Mouse (Mus musculus) intestine, embryonic 14.5 days (tissue): Measurements from ENCODE around the gene Baiap2. TPM values are rescaled to one million over a fixed set of nuclear protein-coding genes. Genes with fewer than 3 reads are reported as not detected.

Source experiments
- ATAC-seq: fragments of 200-750 bp; cut with Nextera tagmentation; replicated peaks from 2 replicates; pipeline ENCODE4 v1.8.0; 2017; ENCODE audit warnings: low read depth, moderate number of reproducible peaks, moderate TSS enrichment, moderate library complexity; ENCODE audit not compliant: low FRiP score, low TSS enrichment
- DNase-seq: peaks from one replicate; pipeline ENCODE4 v3.0.0-alpha.2; 2018; ENCODE audit warnings: low spot score
- H3K27ac ChIP-seq: fragments of 300-500 bp; sonication (generic); 2 replicates; pipeline ENCODE4 v1.5.1; 2014; ENCODE audit warnings: low read depth, mild to moderate bottlenecking, control low read depth
- H3K27me3 ChIP-seq: fragments of 300-500 bp; sonication (generic); replicated peaks from 2 replicates; pipeline ENCODE4 v1.6.1; 2014; ENCODE audit warnings: low read length, control low read depth; ENCODE audit not compliant: control insufficient read depth, insufficient read depth
- H3K36me3 ChIP-seq: fragments of 300-500 bp; sonication (generic); 2 replicates; pipeline ENCODE4 v1.6.1; 2014; ENCODE audit warnings: low read length, control low read depth; ENCODE audit not compliant: control insufficient read depth, insufficient read depth
- H3K4me1 ChIP-seq: fragments of 300-500 bp; sonication (generic); replicated peaks from 2 replicates; pipeline ENCODE4 v1.6.1; 2014; ENCODE audit warnings: low read length, control low read depth, mixed read lengths; ENCODE audit not compliant: control insufficient read depth, insufficient read depth
- H3K4me2 ChIP-seq: fragments of 300-500 bp; sonication (generic); 2 replicates; pipeline ENCODE4 v1.6.1; 2014; ENCODE audit warnings: low read length
- H3K4me3 ChIP-seq: fragments of 300-500 bp; sonication (generic); 2 replicates; pipeline ENCODE4 v1.5.1; 2014; ENCODE audit warnings: low read depth, low read length, control low read depth, mixed read lengths
- H3K9ac ChIP-seq: fragments of 300-500 bp; sonication (generic); 2 replicates; pipeline ENCODE4 v1.6.1; 2014; ENCODE audit warnings: mild to moderate bottlenecking, low read length
- H3K9me3 ChIP-seq: fragments of 300-500 bp; sonication (generic); 2 replicates; pipeline ENCODE4 v1.6.1; 2016; ENCODE audit warnings: low read length, control low read depth; ENCODE audit not compliant: control insufficient read depth
- WGBS: fragments of 180-500 bp; shearing (Covaris S2); extraction: QIAGEN DNeasy Blood & Tissue Kit; methylation state at CpG from one replicate; pipeline ENCODE4 v1.1.7; 2014; 5-methylcytosine and 5-hydroxymethylcytosine counted together
- polyA plus RNA-seq: library from polyadenylated mRNA; unstranded; fragments of >200 nt; fragmentation: Nextera tagmentation; extraction: Ambion mirVana; gene quantifications from 2 replicates; pipeline ENCODE4 v1.2.1, GENCODE M21; 2014

The Baiap2 gene
- polyA plus RNA-seq, 1 experiment from 2014 or later, result 15.2 TPM

DNA sequence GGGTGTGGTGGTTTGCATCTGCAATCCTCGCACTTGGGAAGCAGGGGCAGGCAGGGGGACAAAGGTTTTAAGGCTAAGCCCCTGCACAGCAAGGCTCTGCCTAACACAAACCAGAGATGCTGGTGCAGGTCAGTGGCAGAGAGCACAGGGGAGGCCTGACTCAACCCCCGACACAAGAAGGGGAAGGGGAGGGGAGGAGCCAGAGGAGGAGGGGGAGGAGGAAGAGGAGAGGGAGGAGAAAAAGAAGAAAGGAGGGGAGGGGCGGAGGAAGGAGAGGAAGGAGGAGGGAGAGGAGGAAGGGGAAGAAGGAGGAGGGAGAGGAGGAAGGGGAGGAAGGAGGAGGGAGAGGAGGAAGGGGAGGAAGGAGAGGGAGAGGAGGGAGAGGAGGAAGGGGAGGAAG, 91.7 kb downstream of the Baiap2 start:
- H3K4me1 ChIP-seq, result peaks cover 21% of the 10 kb centered on the region
- H3K4me2 ChIP-seq, result no peak overlapping the region
- H3K36me3 ChIP-seq, result no peaks in the 10 kb centered on the region
- no peak for DNase-seq
- no peak overlapping the region for H3K9ac ChIP-seq
- H3K27ac ChIP-seq, result peak overlapping the region; percentile 62; the same call in 1 of the 2 replicates
- no peaks in the 10 kb centered on the region for H3K27me3 ChIP-seq
- no peak overlapping the region for H3K4me3 ChIP-seq
- WGBS, result 27% methylated on average over 3 of the region's 3 CpGs
- no peaks in the 10 kb centered on the region for H3K9me3 ChIP-seq
- no peak for ATAC-seq

DNA sequence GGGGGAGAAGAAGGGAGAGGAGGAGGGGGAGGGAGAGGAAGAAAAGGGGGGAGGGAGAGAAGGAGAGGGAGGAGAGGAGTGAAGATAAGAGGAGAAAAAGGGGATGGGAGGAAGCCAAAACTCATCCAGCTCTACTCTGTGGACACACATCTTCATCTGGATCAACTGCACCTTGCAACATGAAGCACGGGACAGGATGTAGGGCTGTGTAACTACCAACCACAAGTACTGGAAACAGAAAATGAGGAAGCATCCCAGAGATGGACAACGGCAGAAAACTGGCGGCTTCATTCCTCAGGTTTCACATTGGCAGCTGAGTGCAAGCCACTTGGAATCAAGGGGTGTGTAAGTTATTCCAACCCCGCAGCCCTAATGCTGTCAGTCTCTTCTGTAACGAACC, 92.2 kb downstream of the Baiap2 start:
- ATAC-seq (no peak), DNase-seq (no peak)
- 70% methylated on average over 5 of the region's 5 CpGs for whole genome bisulfite sequencing
- H3K9me3 ChIP-seq, result no peaks in the 10 kb centered on the region
- H3K27me3 ChIP-seq, result no peaks in the 10 kb centered on the region
- no peak overlapping the region for H3K27ac ChIP-seq
- peaks cover 24% of the 10 kb centered on the region for H3K4me1 ChIP-seq
- no peak overlapping the region for H3K4me2 ChIP-seq
- H3K36me3 ChIP-seq, result no peaks in the 10 kb centered on the region
- no peak overlapping the region for H3K9ac ChIP-seq
- H3K4me3 ChIP-seq, result no peak overlapping the region

DNA sequence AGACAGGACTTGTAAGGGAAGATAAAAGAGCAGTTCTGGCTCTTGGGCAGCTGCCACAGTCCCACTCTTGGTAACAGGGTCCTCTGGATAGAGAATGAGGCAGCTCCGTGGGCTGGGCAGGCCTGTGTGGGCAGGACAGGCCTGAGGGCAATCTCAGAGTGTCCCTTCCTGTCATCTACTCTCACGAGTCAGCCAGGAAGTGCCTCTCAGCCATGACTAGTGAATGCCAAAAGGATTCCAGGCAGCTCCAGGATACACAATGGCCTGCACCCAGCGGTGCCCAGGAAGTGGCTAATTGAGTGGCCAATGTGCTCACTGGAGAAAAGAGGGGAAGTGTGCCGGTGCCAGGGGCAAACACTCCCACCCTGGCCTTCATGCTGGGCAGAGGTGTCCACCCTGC, 97.0 kb downstream of the Baiap2 start:
- Histone ChIP-seq H3K9ac (no peak overlapping the region), H3K27ac (no peak overlapping the region), H3K36me3 (no peaks in the 10 kb centered on the region), H3K4me2 (no peak overlapping the region), H3K4me1 (peaks cover 10% of the 10 kb centered on the region; the same call in 1 of the 2 replicates), H3K27me3 (no peaks in the 10 kb centered on the region), H3K9me3 (no peaks in the 10 kb centered on the region), H3K4me3 (no peak overlapping the region)
- ATAC-seq (no peak), DNase-seq (no peak)
- 41% methylated on average over 4 of the region's 4 CpGs for WGBS

DNA sequence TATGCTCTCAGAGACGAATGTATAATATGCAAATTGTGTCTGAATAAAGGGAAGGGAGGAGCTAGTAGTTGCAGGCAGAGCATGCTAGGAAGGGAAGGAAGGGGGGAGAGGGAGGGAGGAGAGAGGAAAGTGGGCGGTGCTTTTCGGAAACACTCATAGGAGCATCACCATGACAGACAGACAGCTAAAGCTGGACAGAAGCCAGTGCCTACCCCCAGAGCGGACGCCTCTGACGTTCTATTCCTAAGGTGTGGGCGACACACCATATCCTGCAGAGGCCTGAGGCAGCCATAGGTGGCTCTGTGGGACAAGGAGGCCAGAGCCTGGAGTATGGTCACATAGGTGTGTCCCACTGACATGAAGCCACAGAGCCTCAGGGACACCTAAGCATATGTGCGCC, 97.9 kb downstream of the Baiap2 start:
- ATAC-seq, result no peak
- Histone ChIP-seq H3K27ac (no peak overlapping the region), H3K4me1 (peaks cover 10% of the 10 kb centered on the region; the same call in 1 of the 2 replicates), H3K9me3 (no peaks in the 10 kb centered on the region), H3K4me3 (no peak overlapping the region), H3K36me3 (no peaks in the 10 kb centered on the region), H3K9ac (no peak overlapping the region), H3K27me3 (no peaks in the 10 kb centered on the region), H3K4me2 (no peak overlapping the region)
- DNase-seq, result no peak
- WGBS, result 57% methylated on average over 8 of the region's 8 CpGs

DNA sequence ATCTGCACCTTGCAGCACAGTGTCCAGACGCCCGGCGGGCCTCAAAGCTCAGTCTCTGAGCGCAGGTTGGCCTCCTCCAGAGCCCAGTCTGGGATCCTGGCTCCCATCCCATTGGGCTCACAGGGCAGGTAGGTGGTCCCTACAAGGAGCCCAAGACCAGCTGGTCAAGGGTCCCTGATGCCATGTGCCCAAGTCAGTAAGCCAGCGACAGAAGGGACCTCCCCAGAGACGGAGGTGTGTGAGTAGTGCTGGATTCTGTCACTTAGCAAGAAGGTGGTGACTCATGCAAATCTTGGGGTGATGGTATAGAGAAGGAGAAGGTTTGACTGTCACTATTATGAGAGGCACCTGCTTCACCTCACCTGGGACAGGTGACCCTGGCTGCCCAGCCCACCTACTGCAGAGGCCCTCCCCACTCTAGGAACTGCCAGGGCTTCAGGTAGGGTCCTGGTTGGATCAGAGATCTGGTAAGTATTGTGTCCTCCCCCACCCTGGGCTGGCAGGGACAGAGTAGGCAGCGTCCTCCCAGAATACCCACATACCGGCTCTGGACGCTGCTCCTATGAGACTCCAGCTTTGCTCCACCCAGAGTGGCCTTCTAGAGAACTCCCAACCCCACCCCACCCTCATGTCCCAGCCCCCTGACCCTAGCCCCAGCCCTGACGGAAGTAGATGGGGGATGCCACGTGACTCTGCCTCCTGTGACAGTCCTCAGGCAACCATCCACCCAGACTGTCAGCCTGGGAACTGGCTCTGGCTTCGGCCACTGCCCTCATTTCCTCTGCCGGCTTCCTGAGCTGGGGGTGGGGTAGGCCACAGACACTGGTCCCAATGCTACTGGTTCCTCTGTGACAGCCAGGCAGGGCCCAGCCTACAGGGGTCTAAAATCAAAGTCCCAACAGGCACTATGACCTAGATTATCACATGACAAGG, 98.9 kb downstream of the Baiap2 start:
- DNase-seq, result no peak
- H3K4me2 ChIP-seq, result no peak overlapping the region
- no peak for ATAC-seq

DNA sequence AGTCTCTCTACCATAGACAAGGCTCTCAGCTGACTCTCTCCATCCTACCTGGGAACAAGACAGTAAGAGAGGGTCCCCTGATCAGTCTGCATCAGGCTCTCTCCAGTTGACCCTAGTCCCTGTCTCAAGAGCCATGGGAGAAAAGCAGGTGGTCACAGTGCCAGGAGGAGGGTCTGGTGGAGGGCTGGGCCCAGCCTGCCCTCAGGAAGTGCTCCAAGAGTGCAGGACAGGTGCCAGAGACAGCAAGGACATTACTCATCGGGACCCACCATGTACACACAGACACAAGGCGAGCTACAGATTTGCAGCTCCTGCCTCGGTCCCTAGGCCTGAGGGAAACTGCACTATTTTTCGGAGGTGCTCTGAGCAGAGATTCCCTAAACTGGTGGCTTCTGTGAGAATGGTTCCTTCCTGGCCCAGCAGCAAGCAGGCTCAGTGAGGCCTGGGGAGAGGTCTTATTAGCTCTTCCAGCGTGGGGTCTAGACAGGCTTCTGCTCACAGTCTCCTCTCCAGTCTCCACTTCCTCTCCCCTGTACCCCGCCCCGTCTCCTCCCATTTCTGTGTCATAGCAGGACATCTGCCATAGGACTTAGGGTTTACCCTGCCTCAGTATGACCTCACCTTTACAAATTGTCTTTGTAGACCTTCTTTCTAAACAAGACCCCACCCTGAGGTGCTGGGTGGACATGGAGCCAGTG, 99.7 kb downstream of the Baiap2 start:
- no peak for ATAC-seq
- H3K9ac ChIP-seq, result no peak overlapping the region
- no peaks in the 10 kb centered on the region for H3K9me3 ChIP-seq

More for the DNA sequence above, 98.9 kb downstream of the Baiap2 start:
- Histone ChIP-seq H3K4me3 (no peak overlapping the region), H3K27me3 (0 out of 2 replicates have a peak, but pooled peaks cover 8% of the 10 kb centered on the region), H3K9ac (no peak overlapping the region), H3K4me1 (peaks cover 10% of the 10 kb centered on the region), H3K9me3 (no peaks in the 10 kb centered on the region), H3K36me3 (no peaks in the 10 kb centered on the region), H3K27ac (no peak overlapping the region)
- 55% methylated on average over 13 of the region's 13 CpGs for WGBS

DNA sequence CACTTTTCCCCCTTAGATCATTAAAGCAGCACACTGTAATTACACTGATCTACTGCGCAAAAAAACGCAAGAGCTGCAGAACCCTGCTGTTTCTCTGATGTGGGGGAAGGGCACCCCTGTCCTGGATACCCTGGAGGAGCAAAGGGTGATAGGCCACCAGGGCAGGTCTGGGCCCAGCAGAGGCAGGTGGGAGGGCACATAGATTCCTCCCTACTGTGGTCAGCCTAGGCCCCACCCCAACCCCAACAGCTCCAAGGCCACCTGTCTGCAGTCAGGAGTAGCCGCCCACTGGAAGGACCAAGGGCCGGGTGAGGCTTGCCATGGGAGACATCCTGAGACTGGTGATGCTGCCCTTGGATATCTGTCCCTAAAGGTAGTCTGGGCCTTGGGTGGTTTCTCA, 102.8 kb downstream of the Baiap2 start:
- Histone ChIP-seq H3K9ac (no peak overlapping the region), H3K27ac (no peak overlapping the region), H3K4me3 (no peak overlapping the region), H3K27me3 (peaks cover 29% of the 10 kb centered on the region), H3K4me1 (peaks cover 15% of the 10 kb centered on the region), H3K4me2 (peak overlapping the region; percentile 93), H3K9me3 (no peaks in the 10 kb centered on the region), H3K36me3 (no peaks in the 10 kb centered on the region)
- WGBS, result 58% methylated on average over 4 of the region's 4 CpGs
- ATAC-seq, result no peak
- DNase-seq, result no peak

More for the DNA sequence above, 99.7 kb downstream of the Baiap2 start:
- Histone ChIP-seq H3K4me2 (no peak overlapping the region), H3K4me3 (no peak overlapping the region), H3K36me3 (no peaks in the 10 kb centered on the region), H3K27me3 (peaks cover 11% of the 10 kb centered on the region; the same call in 1 of the 2 replicates), H3K27ac (no peak overlapping the region), H3K4me1 (peaks cover 11% of the 10 kb centered on the region)
- DNase-seq, result no peak
- WGBS, result 65% methylated on average over 7 of the region's 7 CpGs

DNA sequence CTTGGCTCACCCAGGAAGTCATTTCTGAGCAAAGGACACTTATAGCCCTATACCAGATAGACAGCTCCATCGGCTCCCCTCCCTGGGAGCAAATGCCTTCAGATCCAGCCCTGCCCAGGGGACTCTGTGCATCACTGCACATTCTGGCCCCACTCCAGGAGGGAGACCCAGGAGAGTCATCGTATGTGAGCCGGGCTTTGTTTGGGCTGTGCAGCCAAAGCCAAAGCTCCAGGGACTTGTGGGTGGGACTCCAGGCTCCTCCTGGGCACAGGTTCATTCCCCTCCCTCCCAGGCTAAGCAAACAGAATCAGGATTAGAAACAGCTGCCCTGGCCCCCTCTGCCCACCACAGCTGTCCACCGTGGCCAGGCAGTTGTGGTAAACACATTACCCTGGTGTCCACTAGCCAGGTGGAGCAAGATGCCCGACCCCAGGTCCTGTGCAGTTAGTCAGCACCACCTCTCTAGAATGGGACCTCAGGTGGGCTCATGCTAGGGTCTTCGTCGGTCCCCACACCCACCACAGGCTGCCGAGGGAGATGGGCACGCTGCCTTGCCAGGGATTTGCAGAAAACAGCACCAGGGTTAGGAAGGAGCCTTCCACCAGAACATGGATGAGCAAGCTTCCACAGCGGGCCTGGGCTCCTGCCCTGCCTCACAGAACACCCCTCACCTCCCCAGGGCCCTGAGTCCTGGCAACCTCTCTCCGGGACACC, 103.4 kb downstream of the Baiap2 start:
- Histone ChIP-seq H3K4me1 (peaks cover 17% of the 10 kb centered on the region), H3K27me3 (peaks cover 29% of the 10 kb centered on the region), H3K36me3 (no peaks in the 10 kb centered on the region), H3K27ac (no peak overlapping the region), H3K4me2 (peak overlapping the region; percentile 93), H3K9ac (peak overlapping the region; percentile 42), H3K9me3 (no peaks in the 10 kb centered on the region), H3K4me3 (peak overlapping the region; percentile 55)
- WGBS, result 42% methylated on average over 11 of the region's 11 CpGs
- no peak for ATAC-seq
- DNase-seq, result no peak
